Mouse (Mus musculus) midbrain, embryonic 14.5 days (tissue): Measurements from ENCODE around the gene Hid1. TPM values are rescaled to one million over a fixed set of nuclear protein-coding genes. Genes with fewer than 3 reads are reported as not detected.
"Not testable (repeated sequence)": the region's sequence is repeated elsewhere in the genome, so short reads cannot be mapped to it uniquely, and the experiment has no call there.

Experiments used
- ATAC-seq: fragments of 200-750 bp; cut with Nextera tagmentation; 2 replicates; pipeline ENCODE4 v1.8.0; 2017; ENCODE audit warnings: moderate number of reproducible peaks, moderate library complexity; ENCODE audit not compliant: low FRiP score, low TSS enrichment
- DNase-seq: peaks from one replicate; pipeline ENCODE4 v3.0.0-alpha.2; 2015
- H3K27ac ChIP-seq: fragments of 300-500 bp; sonication (generic); replicated peaks from 2 replicates; pipeline ENCODE4 v1.5.1; 2014; ENCODE audit warnings: mild to moderate bottlenecking, low read depth, low read length, moderate library complexity
- H3K27me3 ChIP-seq: fragments of 300-500 bp; sonication (generic); 2 replicates; pipeline ENCODE4 v1.6.1; 2014; ENCODE audit warnings: low read length, control low read depth, mixed read lengths; ENCODE audit not compliant: control insufficient read depth, insufficient read depth
- H3K36me3 ChIP-seq: fragments of 300-500 bp; sonication (generic); 2 replicates; pipeline ENCODE4 v1.6.1; 2014; ENCODE audit warnings: low read length, control low read depth; ENCODE audit not compliant: control insufficient read depth, insufficient read depth
- H3K4me1 ChIP-seq: fragments of 300-500 bp; sonication (generic); 2 replicates; pipeline ENCODE4 v1.6.1; 2014; ENCODE audit warnings: mild to moderate bottlenecking, antibody characterized with exemption, low read length, control low read depth; ENCODE audit not compliant: control insufficient read depth, insufficient read depth
- H3K4me2 ChIP-seq: fragments of 300-500 bp; sonication (generic); 2 replicates; pipeline ENCODE4 v1.6.1; 2014; ENCODE audit warnings: mild to moderate bottlenecking, low read length, moderate library complexity
- H3K4me3 ChIP-seq: fragments of 300-500 bp; sonication (generic); replicated peaks from 2 replicates; pipeline ENCODE4 v1.5.1; 2014; ENCODE audit warnings: low read depth, low read length
- H3K9ac ChIP-seq: fragments of 300-500 bp; sonication (generic); replicated peaks from 2 replicates; pipeline ENCODE4 v1.6.1; 2014; ENCODE audit warnings: mild to moderate bottlenecking, low read length, moderate library complexity
- H3K9me3 ChIP-seq: fragments of 300-500 bp; sonication (generic); 2 replicates; pipeline ENCODE4 v1.6.1; 2016; ENCODE audit warnings: low read length, control low read depth, mixed read lengths; ENCODE audit not compliant: control insufficient read depth
- WGBS: fragments of 180-500 bp; shearing (Covaris S2); extraction: QIAGEN DNeasy Blood & Tissue Kit; methylation state at CpG from one replicate; pipeline ENCODE4 v1.1.7; 2014; 5-methylcytosine and 5-hydroxymethylcytosine counted together
- polyA plus RNA-seq: library from polyadenylated mRNA; unstranded; fragments of >200 nt; fragmentation: Nextera tagmentation; extraction: Ambion mirVana; gene quantifications from 2 replicates; pipeline ENCODE4 v1.2.1, GENCODE M21; 2014

The Hid1 gene
- polyA plus RNA-seq, 1 experiment from 2014 or later: 43.3 TPM

GRCm38 (mm10) chr11:115398085-115398484 is 30.5 kb upstream of the Hid1 start:
- ATAC-seq (no peak), DNase-seq (no peak)
- Histone ChIP-seq H3K36me3 (peaks cover 39% of the 10 kb centered on the region), H3K27me3 (no peaks in the 10 kb centered on the region), H3K27ac (no peak overlapping the region), H3K9ac (no peak overlapping the region), H3K4me3 (no peak overlapping the region), H3K4me1 (peaks cover 15% of the 10 kb centered on the region), H3K4me2 (no peak overlapping the region), H3K9me3 (no peaks in the 10 kb centered on the region)
- WGBS: 83% methylated on average over 7 of the region's 7 CpGs

GRCm38 (mm10) chr11:115393721-115394325 is 26.3 kb upstream of the Hid1 start:
- H3K4me1 ChIP-seq: no peaks in the 10 kb centered on the region
- peaks cover 69% of the 10 kb centered on the region for H3K36me3 ChIP-seq
- no peak overlapping the region for H3K27ac ChIP-seq
- H3K9me3 ChIP-seq: no peaks in the 10 kb centered on the region
- H3K9ac ChIP-seq: no peak overlapping the region
- ATAC-seq (no peak), DNase-seq (no peak)
- 73% methylated on average over 34 of the region's 34 CpGs for WGBS
- no peak overlapping the region for H3K4me3 ChIP-seq
- no peak overlapping the region for H3K4me2 ChIP-seq
- no peaks in the 10 kb centered on the region for H3K27me3 ChIP-seq

- Histone ChIP-seq H3K27me3 (no peaks in the 10 kb centered on the region), H3K4me2 (no peak overlapping the region), H3K4me1 (no peaks in the 10 kb centered on the region), H3K27ac (no peak overlapping the region), H3K9ac (no peak overlapping the region), H3K9me3 (no peaks in the 10 kb centered on the region), H3K36me3 (peaks cover 62% of the 10 kb centered on the region), H3K4me3 (no peak overlapping the region)
- ATAC-seq (no peak), DNase-seq (no peak)
- 92% methylated on average over 7 of the region's 7 CpGs for WGBS
Measured at GRCm38 (mm10) chr11:115391358-115391757, 23.8 kb upstream of the Hid1 start.

GRCm38 (mm10) chr11:115386859-115387258 is 19.3 kb upstream of the Hid1 start:
- not testable (repeated sequence) for H3K27me3 ChIP-seq, H3K27ac ChIP-seq, H3K9me3 ChIP-seq, ATAC-seq, H3K4me3 ChIP-seq, DNase-seq, H3K4me2 ChIP-seq, H3K9ac ChIP-seq
- Histone ChIP-seq H3K36me3 (peaks cover 17% of the 10 kb centered on the region), H3K4me1 (peaks cover 30% of the 10 kb centered on the region)
- WGBS: 94% methylated on average over 3 of the region's 3 CpGs

- Histone ChIP-seq H3K4me1 (peaks cover 30% of the 10 kb centered on the region), H3K27me3 (no peaks in the 10 kb centered on the region), H3K9me3 (no peaks in the 10 kb centered on the region), H3K4me2 (peak overlapping the region; percentile 90), H3K4me3 (no peak overlapping the region), H3K9ac (peak overlapping the region; percentile 98), H3K36me3 (no peaks in the 10 kb centered on the region), H3K27ac (no peak overlapping the region; the same call in 1 of the 2 replicates)
- DNase-seq: no peak
- WGBS: 87% methylated on average over 5 of the region's 5 CpGs
- ATAC-seq: no peak
Measured at GRCm38 (mm10) chr11:115384587-115384986, 17.0 kb upstream of the Hid1 start.

GRCm38 (mm10) chr11:115383701-115384474 is 16.3 kb upstream of the Hid1 start:
- 33% methylated on average over 16 of the region's 16 CpGs for WGBS
- peak overlapping the region; percentile 76 for H3K27ac ChIP-seq
- ATAC-seq: 0 out of 2 replicates have a peak, but pooled peaks have one; percentile 7
- peaks cover 30% of the 10 kb centered on the region for H3K4me1 ChIP-seq
- H3K36me3 ChIP-seq: no peaks in the 10 kb centered on the region
- H3K4me3 ChIP-seq: peak overlapping the region; percentile 91
- peak; percentile 82 for DNase-seq
- H3K27me3 ChIP-seq: no peaks in the 10 kb centered on the region
- peak overlapping the region; percentile 90 for H3K4me2 ChIP-seq
- H3K9ac ChIP-seq: peak overlapping the region; percentile 98
- no peaks in the 10 kb centered on the region for H3K9me3 ChIP-seq

- Histone ChIP-seq H3K4me2 (peak overlapping the region; percentile 90), H3K27me3 (no peaks in the 10 kb centered on the region), H3K9ac (peak overlapping the region; percentile 98), H3K9me3 (no peaks in the 10 kb centered on the region), H3K4me1 (peaks cover 30% of the 10 kb centered on the region), H3K27ac (peak overlapping the region; percentile 76), H3K4me3 (peak overlapping the region; percentile 91), H3K36me3 (no peaks in the 10 kb centered on the region)
- WGBS: 13% methylated on average over 5 of the region's 5 CpGs
- no peak for DNase-seq
- no peak for ATAC-seq
Measured at GRCm38 (mm10) chr11:115382891-115383290, 15.3 kb upstream of the Hid1 start.

GRCm38 (mm10) chr11:115381743-115382539 is 14.4 kb upstream of the Hid1 start, which contains the start of gene Cdr2l:
Gene Cdr2l, plus strand, starts transcription at chr11:115381916.
- Histone ChIP-seq H3K36me3 (no peaks in the 10 kb centered on the region), H3K4me1 (peaks cover 30% of the 10 kb centered on the region)
- DNase-seq: peak; percentile 96

More at GRCm38 (mm10) chr11:115381743-115382539, 14.4 kb upstream of the Hid1 start, which contains the start of gene Cdr2l:
- Histone ChIP-seq H3K4me3 (peak within 1 kb of the TSS; percentile 91), H3K9ac (peak within 1 kb of the TSS; percentile 98), H3K4me2 (peak within 1 kb of the TSS; percentile 90), H3K27me3 (no peaks in the 10 kb centered on the region), H3K9me3 (no peaks in the 10 kb centered on the region), H3K27ac (peak within 1 kb of the TSS; percentile 97)
- peak; percentile 88 for ATAC-seq
- WGBS: under 1% methylated on average over 76 of the region's 76 CpGs
